Mouse (Mus musculus) G1E (cell line): Measurements from ENCODE around the gene Zwilch.

ENCODE experiments used
- CTCF ChIP-seq: IDR thresholded peaks from 2 replicates; pipeline ENCODE4 v1.5.1; 2012; ENCODE audit warnings: low read depth, low read length, inconsistent platforms, mixed read lengths
- GATA1 ChIP-seq: IDR thresholded peaks from 2 replicates; pipeline ENCODE4 v1.6.1; 2012; ENCODE audit warnings: borderline replicate concordance, low read length, inconsistent platforms, mixed read lengths
- GATA2 ChIP-seq: IDR thresholded peaks from 2 replicates; pipeline ENCODE4 v1.6.1; 2012; ENCODE audit warnings: low read depth, low read length, inconsistent platforms, borderline replicate concordance
- POLR2AphosphoS5 ChIP-seq: IDR thresholded peaks from 2 replicates; pipeline ENCODE4 v1.6.1; 2012; ENCODE audit warnings: low read depth, low read length, inconsistent platforms; ENCODE audit not compliant: insufficient replicate concordance

DNA sequence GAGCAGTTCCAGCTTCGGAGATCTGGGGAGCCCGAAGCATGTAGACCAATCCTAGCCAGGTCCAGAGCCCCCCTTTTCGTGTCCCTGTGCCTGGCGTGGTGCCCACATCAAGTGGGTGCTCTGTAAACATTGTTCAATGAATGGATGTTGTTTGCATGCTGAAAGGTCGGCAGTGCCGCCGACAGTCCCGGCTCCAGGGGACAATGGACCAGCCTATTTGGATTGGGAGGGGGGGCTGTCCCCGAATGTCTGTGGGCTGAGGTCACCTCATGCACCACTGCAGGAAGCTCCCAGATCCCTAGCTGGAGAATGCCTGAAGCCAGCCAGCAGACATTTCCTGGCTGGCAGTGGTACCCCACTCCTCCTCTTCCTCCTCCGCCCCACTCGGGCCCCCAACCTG lies 78.8 kb downstream of the Zwilch start:
- TF ChIP-seq GATA1 (no peak), GATA2 (no peak), CTCF (no peak), POLR2AphosphoS5 (no peak)
